Comparison of ENCODE assay signal across 18 mouse cellular contexts in the genomic region with DNA sequence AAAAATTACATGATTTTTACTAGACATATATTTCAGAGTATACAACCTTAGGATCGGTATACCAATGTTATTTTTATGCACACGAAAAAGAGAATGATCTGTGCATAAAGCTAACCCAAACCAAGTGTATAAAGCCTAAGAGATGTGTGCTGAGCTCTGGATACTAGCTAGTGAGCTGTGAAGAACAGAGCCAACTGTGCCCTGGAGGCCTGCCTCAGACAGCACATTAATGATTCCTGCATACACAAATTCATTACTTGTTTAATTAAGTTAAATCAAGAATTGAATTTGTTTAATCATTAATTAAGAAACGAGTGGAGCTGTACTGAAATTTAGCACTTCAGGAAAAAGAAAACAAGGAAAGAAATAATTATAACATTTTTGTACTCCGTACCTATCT.
"Had no signal": no experiment of that assay in that cellular context is flagged by ENCODE, and none has a peak within 500 bp of the region (broad histone marks: within the 10 kb centered on the region; RNA-seq: fewer than 3 reads in every experiment).

No protein-coding gene starts in this region.

- H3K9me3 ChIP-seq: limb, embryonic 10.5 days; limb, embryonic 13.5 days; liver, embryonic 12.5 days; liver, embryonic 15.5 days; lung, embryonic 15.5 days; megakaryocyte, embryonic 14.5 days; midbrain, embryonic 10.5 days had no signal

- H3K4me3 ChIP-seq: layer of hippocampus, adult 2 months; limb, embryonic 10.5 days; limb, embryonic 13.5 days; liver, embryonic 12.5 days; liver, embryonic 15.5 days; lung, embryonic 15.5 days; megakaryocyte, embryonic 14.5 days; midbrain, embryonic 10.5 days had no signal

- H3K27ac ChIP-seq: layer of hippocampus, adult 2 months; limb, embryonic 10.5 days; limb, embryonic 13.5 days; liver, embryonic 12.5 days; liver, embryonic 15.5 days; lung, embryonic 15.5 days; midbrain, embryonic 10.5 days had no signal

- DNase-seq: layer of hippocampus, adult 9-11 months; liver; lung, adult 18-20 months; lung, postnatal 10 days; lung, postnatal 36 days; midbrain, embryonic 14.5 days; thymus, adult 18-20 months; thymus, postnatal 36 days had no signal

- H3K9ac ChIP-seq: limb, embryonic 13.5 days; liver, embryonic 12.5 days; liver, embryonic 15.5 days; lung, embryonic 15.5 days had no signal

- H3K4me1 ChIP-seq: limb, embryonic 10.5 days; limb, embryonic 13.5 days; liver, embryonic 12.5 days; liver, embryonic 15.5 days; lung, embryonic 15.5 days; megakaryocyte, embryonic 14.5 days had no signal

- H3K36me3 ChIP-seq: limb, embryonic 10.5 days; limb, embryonic 13.5 days; liver, embryonic 12.5 days; liver, embryonic 15.5 days; lung, embryonic 15.5 days; midbrain, embryonic 10.5 days had no signal

- H3K4me2 ChIP-seq: limb, embryonic 13.5 days; liver, embryonic 12.5 days; liver, embryonic 15.5 days; lung, embryonic 15.5 days had no signal

- ATAC-seq: inflammation-experienced regulatory T-cells, adult 6 months; intestine, postnatal 0 days; liver, embryonic 12.5 days had no signal

- H3K27me3 ChIP-seq: limb, embryonic 13.5 days; liver, embryonic 12.5 days; liver, embryonic 15.5 days; lung, embryonic 15.5 days had no signal
